Mouse (Mus musculus) cerebellum, adult 11-12 months (tissue): ENCODE data around the gene Kif5c.

Source experiments
- DNase-seq: peaks from one replicate; pipeline ENCODE4 v3.0.0; 2022

Gene Kif5c

GRCm38 (mm10) chr2:49797444-49798143 lies 178.5 kb downstream of the Kif5c start:
- DNase-seq = no peak

GRCm38 (mm10) chr2:49804448-49804847 lies 185.3 kb downstream of the Kif5c start:
- DNase-seq = no peak

GRCm38 (mm10) chr2:49805736-49806371 lies 186.8 kb downstream of the Kif5c start:
- DNase-seq = no peak

- no peak for DNase-seq
Observed at GRCm38 (mm10) chr2:49809496-49809895, 190.4 kb downstream of the Kif5c start.

- no peak for DNase-seq
Observed at GRCm38 (mm10) chr2:49811420-49811819, 192.3 kb downstream of the Kif5c start.

GRCm38 (mm10) chr2:49811871-49812363 lies 192.8 kb downstream of the Kif5c start:
- DNase-seq = peak; percentile 63

- DNase-seq = no peak
Observed at GRCm38 (mm10) chr2:49813151-49813550, 194.1 kb downstream of the Kif5c start.

GRCm38 (mm10) chr2:49814011-49814410 lies 194.9 kb downstream of the Kif5c start:
- no peak for DNase-seq

GRCm38 (mm10) chr2:49815696-49816320 lies 196.7 kb downstream of the Kif5c start:
- DNase-seq = no peak

GRCm38 (mm10) chr2:49816549-49816948 lies 197.5 kb downstream of the Kif5c start:
- DNase-seq = no peak

- DNase-seq = no peak
Observed at GRCm38 (mm10) chr2:49817151-49817550, 198.1 kb downstream of the Kif5c start.

GRCm38 (mm10) chr2:49818126-49818525 lies 199.0 kb downstream of the Kif5c start:
- no peak for DNase-seq

GRCm38 (mm10) chr2:49822312-49822711 lies 203.2 kb downstream of the Kif5c start:
- no peak for DNase-seq
